Mouse (Mus musculus) hematopoietic stem cell, adult 5-6 weeks (primary cell): ENCODE results near the gene Gucy2d. TPM values are rescaled to one million over a fixed set of nuclear protein-coding genes. Genes with fewer than 3 reads are reported as not detected.
A peak's percentile ranks its signal among the peaks of the same experiment; 100 is the strongest.

Experiments
- ATAC-seq, 2 experiments: fragments of 125-278 bp in 1 of 2; replicated peaks in 1 of 2; 2 replicates each; pipeline ENCODE4 v1.8.0; 2016 to 2017; ENCODE audit warnings: inconsistent platforms in 2 of 2, mild to moderate bottlenecking in 2 of 2, moderate number of reproducible peaks in 2 of 2, low read depth in 1 of 2, moderate TSS enrichment in 1 of 2; ENCODE audit not compliant: low FRiP score in 2 of 2, poor library complexity in 2 of 2, severe bottlenecking in 2 of 2, insufficient read depth in 1 of 2, low TSS enrichment in 1 of 2
- total RNA-seq: library from RNA; stranded (forward); fragments of 172-1452, 232-1000 nt; gene quantifications from 2 replicates; pipeline ENCODE4 v1.2.3, GENCODE M21; 2017

Gucy2d gene
- not detected in 2 replicates for total RNA-seq

DNA sequence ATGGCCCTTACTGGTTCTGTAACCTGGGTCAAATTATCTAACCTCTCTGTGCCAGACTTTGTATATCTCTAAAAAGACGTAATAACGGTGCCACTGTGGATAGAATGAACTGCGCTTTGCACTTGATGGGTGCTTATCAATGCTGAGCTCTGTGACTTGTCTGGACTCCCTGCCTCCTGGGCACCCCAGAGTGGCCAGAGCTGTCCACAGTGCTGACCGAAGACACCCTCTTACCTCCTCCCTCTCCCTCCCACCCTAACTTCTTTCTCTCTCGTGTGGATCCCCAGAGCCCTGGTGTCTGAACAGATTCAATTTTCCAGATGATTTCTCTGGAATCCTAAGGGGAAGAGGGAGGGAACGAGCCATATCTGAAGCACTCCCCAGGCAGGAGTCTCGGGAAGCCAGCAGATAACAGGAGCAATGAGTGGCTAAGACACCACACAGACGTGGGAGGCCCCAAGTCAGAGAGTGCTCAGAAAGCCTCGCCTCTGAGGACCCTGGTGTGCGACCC lies at the start of gene Gucy2d:
Gene Gucy2d (plus strand): TSS at position 461 of the 511 bp plus-strand sequence.
- ATAC-seq, result no peak

DNA sequence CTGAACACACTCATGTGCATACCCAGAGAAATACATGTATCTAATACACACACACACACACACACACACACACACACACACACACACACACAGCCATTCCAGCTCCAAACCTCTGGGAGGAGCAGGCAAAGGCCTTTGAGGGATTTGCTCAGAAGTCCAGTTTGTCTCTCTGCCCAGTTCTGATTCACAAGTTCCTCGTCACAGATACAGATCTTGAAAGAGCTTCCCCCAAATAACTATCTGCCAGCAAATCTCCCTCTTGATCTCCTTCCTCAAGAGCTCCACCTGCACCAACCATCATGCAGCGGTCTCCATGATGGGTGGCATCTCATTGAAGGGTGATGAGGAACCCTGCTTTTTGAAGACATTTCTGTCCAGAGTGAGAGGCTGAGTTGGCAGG lies 49.7 kb upstream of the Gucy2d start:
- ATAC-seq, result no peak

DNA sequence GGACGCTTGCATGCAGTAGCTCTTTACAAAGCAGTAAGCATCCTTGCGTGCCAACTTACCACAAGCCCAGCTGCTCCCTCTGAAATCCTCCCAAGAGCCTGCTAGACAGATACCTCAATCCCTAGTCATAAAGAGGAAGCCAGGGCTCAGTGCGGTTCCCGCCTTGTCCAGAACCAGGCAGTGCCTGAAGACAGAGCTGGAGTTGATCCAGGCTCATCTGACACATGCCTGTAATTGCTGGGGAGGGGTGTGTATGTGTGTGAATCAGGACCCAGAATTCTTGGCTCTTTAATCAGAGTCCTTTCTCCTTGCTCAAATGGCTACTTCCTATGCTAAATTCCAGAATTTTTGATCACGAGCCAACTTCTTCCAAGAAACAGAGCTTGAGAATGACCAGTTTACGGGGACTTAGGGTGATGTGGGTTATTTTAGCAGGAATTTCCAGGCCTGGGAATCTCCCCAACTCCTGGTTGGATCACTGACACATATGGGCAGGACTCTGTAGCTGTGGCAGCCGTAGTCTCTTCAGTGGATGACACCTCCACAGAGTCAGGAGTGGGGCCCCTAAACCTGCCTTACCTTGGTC lies 48.8 kb upstream of the Gucy2d start:
- ATAC-seq, result no peak

DNA sequence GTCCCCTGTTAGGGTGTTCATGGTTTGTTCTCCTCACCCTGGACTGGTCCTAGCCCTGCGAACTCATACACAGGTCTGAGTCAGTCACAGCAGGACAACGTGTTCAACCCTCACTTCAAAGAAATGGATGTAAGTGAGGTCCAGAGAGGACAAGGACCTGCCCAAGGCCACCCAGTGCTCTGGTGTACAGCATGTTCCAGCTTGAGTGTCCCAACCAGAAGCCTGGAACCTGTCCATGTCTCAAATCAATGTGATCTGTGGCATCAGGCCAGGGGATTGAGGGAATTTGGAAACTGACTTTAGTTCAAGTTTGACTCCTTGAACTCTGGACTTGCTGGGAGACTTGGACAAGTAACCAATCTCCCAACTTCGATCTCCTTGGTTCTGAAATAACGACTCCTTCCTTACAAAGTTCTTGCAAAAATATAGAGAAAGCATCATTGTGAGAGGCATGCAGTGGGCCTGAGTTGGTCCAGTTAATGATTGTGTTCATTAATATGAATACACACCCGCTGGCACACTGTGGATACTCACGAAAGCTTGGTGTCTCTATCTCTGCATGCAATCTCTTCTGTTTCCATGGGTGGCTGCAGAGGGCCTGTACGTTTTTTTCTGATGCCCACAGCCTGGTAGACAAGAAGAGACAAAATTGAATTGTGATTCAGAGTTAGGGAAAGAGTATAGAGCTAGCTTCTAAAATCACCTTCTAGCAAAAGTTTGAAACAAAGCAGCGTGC lies 47.6 kb upstream of the Gucy2d start:
- no peak for ATAC-seq

DNA sequence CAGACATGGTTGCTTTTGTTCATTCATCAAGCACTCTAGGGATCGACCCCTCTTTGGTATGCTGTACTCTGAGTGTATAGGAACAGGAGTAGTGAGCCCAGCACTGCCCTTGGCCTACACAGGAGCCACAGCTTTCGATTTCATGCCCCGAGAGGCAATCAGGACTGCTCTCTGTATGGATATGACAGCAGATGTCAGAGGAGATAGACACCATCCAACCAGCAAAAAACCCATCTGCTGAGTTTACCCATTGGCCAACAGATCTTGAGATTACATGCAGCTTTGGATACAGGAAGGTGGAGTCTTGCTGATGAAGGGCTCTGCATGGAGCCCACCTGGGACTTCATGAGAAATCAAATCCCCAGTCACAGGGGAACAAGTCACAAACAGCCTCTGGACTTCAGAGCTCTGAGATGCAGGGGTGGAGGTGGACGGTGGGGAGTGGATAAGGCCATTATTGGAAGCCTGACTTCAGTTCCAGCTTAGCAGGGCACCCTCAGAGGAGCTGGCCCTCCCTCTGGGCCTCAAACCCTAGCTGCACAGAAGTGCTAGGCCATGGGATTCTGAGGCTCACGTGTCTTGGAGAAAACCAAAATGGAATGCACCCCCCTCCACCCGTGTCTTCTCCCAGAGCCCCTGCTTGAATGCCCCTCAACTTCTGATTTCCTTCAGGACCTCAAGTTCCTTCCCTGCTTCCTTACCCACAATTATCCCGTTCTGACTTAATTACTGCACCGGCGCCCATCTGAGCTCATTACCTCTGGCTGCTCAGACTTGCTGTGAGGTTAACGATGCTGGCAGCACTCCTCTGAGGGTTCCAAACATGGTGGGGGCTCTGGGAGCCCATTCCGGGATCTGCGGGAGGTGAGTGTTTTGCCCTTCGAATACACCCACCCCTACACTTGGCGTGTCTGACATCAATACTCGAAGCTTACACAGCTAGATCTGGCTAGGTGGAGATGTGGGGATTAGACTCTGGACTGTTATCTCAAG lies 37.3 kb upstream of the Gucy2d start:
- no peak for ATAC-seq

DNA sequence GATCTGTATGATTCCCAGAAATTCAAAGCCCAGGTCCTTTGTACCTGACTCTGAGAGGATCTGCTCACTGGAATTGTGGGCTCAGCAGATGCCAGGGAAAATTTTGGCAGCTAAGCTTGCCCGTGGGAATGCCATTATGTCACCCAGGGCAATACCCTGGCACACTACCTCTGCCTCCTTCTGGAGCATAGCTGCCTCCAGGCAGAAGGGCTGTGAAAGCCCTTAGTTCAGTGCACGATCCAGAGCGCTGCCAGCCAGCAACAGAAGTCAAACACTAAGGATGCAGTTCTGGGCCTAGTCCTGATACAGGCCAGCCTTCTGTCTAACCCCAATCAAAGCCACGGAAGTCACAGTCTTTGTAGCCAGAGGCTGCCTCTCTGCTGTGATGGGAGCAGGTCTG lies 36.2 kb upstream of the Gucy2d start:
- ATAC-seq, result no peak

DNA sequence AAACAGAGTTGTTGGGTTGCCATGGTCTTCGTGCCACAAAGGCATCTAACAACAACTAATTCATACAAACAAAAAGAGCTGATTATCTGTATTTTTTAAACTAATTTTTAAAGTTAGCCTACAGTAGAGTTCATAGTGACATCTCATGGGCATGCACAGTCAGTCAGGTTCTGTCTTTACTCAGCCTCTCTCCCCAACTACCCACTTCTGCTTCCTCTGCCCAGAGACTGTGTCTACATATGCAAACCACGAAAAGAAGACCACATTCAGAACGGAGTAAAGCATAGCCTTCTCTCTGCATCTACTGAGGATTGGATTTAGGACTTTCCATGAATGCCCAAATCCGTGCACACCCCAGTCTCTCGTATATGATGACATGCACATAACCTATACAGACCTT lies 32.6 kb upstream of the Gucy2d start:
- peak; percentile 69 to 76; a peak in 3 of 4 replicates for ATAC-seq

DNA sequence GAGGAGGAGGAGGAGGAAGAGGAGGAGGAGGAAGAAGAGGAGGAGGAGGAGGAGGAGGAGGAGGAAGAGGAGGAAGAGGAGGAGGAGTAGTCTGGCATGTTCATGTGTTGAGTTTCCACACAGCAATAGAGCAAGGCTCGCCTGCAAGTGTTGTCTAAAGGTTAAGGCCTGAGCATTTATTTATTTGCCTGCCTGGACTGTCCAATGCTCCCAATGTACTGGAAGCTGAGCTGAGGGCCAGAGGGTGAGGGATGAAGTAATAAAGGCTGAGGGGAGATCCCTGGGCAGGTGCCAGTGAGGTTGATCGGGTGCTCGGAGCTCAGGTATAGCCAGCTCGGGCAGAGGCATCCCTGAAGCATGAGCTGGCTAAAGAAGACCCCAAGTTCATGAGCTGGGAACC lies 27.1 kb upstream of the Gucy2d start:
- ATAC-seq, result no peak

DNA sequence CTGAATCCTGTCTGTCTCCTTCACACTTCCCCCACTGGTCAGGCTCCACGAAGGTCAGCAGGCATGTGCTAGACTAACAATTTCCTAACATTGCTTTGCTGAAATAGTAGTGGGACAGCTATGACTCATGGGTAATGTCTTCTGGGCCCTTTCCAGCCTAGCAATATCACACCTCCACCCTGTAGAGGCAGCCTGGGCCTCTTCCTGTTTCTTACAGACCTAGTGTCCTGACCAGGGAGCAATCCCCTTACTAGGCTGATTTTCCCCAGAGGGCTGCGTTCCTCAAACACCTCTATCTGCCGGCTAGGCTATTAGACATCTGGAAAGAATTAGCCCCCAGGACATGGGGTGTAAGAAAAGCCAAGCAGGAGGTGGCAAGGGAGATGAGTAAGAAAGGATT lies 24.7 kb upstream of the Gucy2d start:
- peak; percentile 37 to 67; a peak in 2 of 4 replicates for ATAC-seq

DNA sequence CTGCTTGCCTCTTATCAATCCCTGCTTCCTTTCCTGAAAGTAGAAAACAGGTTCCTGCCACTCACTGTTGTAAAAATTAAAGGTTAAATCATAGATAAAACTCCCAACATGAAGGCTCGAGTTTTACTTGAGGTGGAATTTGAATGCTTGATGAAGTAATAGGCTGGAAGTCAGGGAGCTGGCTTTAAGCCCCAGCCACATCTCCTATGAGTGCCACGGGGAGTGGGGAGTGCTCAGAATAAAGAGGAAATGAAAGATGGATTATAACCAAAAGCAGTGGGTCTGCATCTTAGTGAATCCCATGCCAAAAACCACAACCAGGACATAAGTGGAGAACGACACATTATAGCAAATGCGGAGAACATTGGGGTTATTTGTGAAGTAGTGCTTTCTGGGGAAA lies 24.2 kb upstream of the Gucy2d start:
- no peak for ATAC-seq

DNA sequence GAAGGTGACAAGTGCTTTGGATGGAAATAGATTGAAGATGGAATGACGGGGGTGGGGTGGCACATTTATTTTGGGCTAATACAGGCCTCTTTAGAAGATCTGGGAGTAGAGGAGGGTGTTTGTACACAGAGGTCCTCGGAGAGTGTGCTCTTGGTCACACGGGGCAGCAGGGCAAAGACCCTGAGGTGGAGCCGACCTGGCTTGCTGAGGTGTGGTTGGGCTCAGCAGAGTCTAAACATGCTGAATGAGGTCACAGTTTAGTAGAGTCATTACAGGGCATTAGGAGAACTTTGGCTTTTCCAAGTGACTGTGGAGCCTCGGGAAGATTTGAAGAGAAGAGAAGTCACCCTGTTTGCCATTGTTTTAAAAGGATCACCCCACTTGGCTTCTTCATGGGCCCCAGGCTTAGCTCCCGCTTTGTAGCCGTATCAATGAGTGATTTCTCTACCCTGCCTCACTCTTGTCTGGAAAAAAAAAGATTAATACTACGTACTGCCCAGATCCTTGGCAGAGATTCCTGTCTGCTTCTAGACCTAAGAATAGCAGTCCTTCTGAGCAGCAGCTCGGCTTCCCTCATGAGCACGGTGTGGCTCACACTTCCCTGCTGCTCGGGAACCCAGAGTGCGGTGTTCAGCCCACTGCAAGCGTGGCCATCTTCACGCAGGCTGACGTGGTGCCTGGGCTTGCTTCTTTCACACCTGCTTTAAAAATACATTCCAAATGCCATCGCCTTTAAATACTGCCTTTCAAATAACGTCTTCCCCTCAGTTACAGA lies 22.0 kb upstream of the Gucy2d start:
- ATAC-seq, result no peak

DNA sequence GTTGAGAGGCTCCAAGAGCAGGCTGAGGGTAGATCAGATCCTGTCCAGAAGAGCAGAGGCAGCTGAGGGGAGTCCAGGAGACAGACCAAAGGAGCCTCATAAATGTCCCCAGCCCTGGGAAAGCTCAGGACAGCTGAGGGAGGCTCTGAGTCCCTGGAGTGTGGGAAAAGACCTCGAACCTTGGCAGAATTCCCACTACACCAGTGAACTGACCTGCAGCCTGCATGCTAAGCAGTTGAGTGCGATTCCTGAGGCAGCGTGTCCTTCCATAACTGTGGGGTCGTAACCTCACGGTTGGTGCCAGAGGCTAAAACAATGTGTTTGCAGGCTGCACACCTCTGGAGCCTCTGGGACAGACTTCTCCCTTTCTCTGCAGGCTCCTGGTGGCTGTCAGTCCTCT lies 20.9 kb upstream of the Gucy2d start:
- ATAC-seq, result no peak

DNA sequence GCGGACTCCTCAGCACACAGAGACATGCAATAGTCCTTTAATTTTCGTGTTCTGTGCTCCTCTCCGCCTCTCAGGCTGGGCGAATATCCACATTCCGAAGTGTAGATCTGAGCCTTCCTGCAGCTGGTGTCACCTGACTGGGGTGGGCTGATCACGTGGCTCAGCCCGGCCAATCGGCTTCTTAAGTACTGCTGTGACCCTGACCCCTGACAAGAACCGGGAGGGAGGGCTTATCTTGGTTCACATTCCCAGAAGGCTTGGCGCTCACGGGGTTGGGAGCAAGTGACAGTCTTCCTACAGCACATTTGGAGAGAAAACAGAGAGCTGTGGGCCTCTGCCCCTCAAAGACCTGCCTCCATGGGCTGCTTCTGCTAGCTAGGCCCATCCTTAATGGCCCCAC lies 16.7 kb upstream of the Gucy2d start:
- no peak for ATAC-seq

DNA sequence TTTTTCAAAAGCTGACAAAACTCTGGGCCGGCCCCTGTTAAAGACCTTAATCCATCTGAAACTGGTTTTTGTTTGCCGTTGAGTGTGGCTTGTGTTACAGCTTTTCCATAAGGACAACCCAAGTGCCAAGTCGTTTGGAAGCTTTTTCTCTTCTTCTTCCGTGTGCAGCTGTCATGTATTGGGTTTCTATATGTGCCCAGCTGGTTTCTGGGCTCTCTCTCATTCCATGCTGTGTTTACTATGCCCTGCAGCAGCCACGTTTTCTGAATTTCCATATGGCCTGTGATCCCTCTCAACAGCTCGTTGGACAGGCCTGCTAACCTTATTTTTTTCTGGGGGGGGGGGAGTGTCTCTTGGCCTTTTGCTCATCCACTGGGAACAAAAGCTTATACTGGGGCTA lies 15.8 kb upstream of the Gucy2d start:
- no peak for ATAC-seq

DNA sequence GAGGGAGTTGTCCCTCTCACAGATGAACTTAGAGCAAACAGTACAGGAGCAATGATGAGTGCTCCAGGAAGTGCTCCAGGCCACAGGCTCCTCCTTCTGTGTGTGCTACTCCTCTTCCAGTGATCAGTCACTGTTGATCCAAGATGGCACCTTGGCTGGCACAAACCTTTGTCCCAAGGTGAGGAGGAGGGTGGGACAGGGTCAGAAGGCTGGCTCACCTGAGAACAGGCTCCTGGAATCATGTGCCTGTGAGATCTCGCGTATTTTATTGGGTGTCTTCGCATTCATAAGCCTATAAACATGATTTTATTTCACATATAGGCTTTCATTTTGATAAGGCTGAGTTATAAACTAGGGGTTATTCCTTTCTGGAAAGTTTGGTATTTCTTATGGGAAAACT lies 14.7 kb upstream of the Gucy2d start:
- ATAC-seq, result no peak

DNA sequence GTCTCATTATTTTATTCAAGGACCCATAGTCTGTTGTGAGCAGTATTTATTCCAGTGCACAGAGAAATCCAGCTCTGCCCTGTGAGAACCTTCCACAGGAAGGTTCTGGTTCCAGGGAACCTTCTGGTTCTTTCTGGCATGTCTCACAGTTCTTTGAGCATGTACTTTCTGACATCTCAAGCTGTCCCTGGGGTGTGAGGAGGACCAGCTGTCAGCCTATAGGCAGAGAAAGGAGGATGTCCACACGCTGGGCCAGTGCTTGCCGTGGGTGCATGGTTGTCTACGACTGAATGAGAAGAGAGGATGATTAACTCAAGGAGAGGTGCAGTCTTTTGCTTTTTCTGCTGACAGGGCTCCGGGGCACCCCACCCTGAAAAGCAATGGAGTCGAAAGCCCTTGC lies 13.6 kb upstream of the Gucy2d start:
- no peak for ATAC-seq

DNA sequence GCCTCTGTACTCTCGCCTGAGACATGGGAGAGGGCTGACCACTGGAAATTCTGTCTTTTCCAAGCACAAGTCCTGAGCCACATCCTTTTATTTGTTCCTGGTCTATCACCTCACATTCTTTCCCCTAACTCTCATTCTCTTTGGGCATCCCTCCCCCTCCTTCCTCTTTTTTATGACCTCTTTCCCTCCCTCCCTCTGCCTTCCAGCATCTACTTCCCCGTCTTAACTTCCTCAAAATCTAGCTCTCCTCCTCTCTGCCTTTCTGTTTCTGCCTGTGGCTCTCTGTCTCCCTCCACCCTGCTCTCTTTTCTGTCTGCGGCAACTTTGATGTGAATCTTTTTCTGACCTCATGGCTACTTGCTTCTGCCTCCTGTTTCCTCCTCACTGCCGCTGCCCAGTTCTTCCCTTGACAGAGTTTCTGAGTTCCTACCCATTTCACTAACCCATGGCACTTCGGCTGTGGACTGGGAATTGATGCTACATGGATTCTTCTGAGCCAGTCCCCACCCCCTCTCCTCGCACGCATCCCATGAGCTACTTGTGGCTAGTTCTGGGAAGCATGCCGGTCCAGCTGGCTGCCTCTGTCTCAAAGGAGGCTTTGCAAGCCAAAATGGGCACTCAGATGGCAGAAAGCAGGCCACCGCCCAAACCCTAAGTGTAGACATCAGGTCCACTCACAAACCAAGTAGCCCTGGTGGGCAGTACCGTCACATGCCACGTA lies 12.9 kb upstream of the Gucy2d start:
- peak; percentile 88 to 92 for ATAC-seq
